Mouse (Mus musculus) G1E (cell line): Measurements from ENCODE around the gene 4930415O20Rik. TPM values are rescaled to one million over a fixed set of nuclear protein-coding genes. Genes with fewer than 3 reads are reported as not detected.
A peak's percentile ranks its signal among the peaks of the same experiment; 100 is the strongest.

ENCODE experiments used
- ATAC-seq: 2 replicates; pipeline ENCODE4 v1.8.0; 2016; ENCODE audit warnings: mild to moderate bottlenecking; ENCODE audit not compliant: insufficient number of reproducible peaks, poor library complexity, low FRiP score, severe bottlenecking; ENCODE audit errors: extremely low read depth
- DNase-seq: peaks from one replicate; pipeline ENCODE4 v3.0.0; 2012; ENCODE audit warnings: low spot score
- H3K27me3 ChIP-seq: 2 replicates; pipeline ENCODE4 v1.6.1; 2012; ENCODE audit warnings: mild to moderate bottlenecking, low read length, inconsistent platforms; ENCODE audit not compliant: insufficient read depth
- H3K36me3 ChIP-seq: replicated peaks from 2 replicates; pipeline ENCODE3; 2012; ENCODE audit warnings: mild to moderate bottlenecking, inconsistent platforms
- H3K4me1 ChIP-seq: 2 replicates; pipeline ENCODE4 v1.6.1; 2012; ENCODE audit warnings: low read depth, low read length, inconsistent platforms, mixed read lengths; ENCODE audit not compliant: insufficient read depth
- H3K4me3 ChIP-seq: 2 replicates; pipeline ENCODE4 v1.5.1; 2012; ENCODE audit warnings: low read depth, mild to moderate bottlenecking, inconsistent platforms, low read length, moderate library complexity, mixed read lengths
- H3K9me3 ChIP-seq: replicated peaks from 2 replicates; pipeline ENCODE4 v1.6.1; 2012; ENCODE audit warnings: inconsistent platforms
- CTCF ChIP-seq: IDR thresholded peaks from 2 replicates; pipeline ENCODE4 v1.5.1; 2012; ENCODE audit warnings: low read depth, low read length, inconsistent platforms, mixed read lengths
- GATA1 ChIP-seq: IDR thresholded peaks from 2 replicates; pipeline ENCODE4 v1.6.1; 2012; ENCODE audit warnings: borderline replicate concordance, low read length, inconsistent platforms, mixed read lengths
- GATA2 ChIP-seq: IDR thresholded peaks from 2 replicates; pipeline ENCODE4 v1.6.1; 2012; ENCODE audit warnings: low read depth, low read length, inconsistent platforms, borderline replicate concordance
- POLR2AphosphoS5 ChIP-seq: IDR thresholded peaks from 2 replicates; pipeline ENCODE4 v1.6.1; 2012; ENCODE audit warnings: low read depth, low read length, inconsistent platforms; ENCODE audit not compliant: insufficient replicate concordance
- TAL1 ChIP-seq: conservative IDR thresholded peaks from 2 replicates; pipeline ENCODE4 v1.6.1; 2012; ENCODE audit warnings: low read depth, low read length, inconsistent platforms, mixed read lengths
- polyA plus RNA-seq: library from polyadenylated mRNA; stranded (reverse); fragments of >175 nt; gene quantifications from 2 replicates; pipeline ENCODE4 v1.2.3, GENCODE M21; 2012
- total RNA-seq, 2 experiments: library from RNA; stranded (forward) in 1 of 2; stranded (reverse) in 1 of 2; fragments of 200-1000 nt in 1 of 2; fragments of >200 nt in 1 of 2; fragmentation: Nextera tagmentation in 1 of 2; gene quantifications; 2 replicates each; pipeline ENCODE4 v1.2.3; 2014 to 2017

Gene 4930415O20Rik
- total RNA-seq (2014; fragmentation: Nextera tagmentation) (not detected in 2 replicates), total RNA-seq (2017) (not detected in 2 replicates), polyA plus RNA-seq (not detected in 2 replicates)

GRCm38 (mm10) chr15:98570873-98571538 is at the start of gene 4930415O20Rik, which contains the start of gene Ccnt1:
Gene 4930415O20Rik (plus strand): TSS chr15:98571004.
Gene Ccnt1 (minus strand): TSS chr15:98570923.
- ATAC-seq = no peak
- Histone ChIP-seq H3K4me1 (peaks cover 13% of the 10 kb centered on the region), H3K36me3 (peaks cover 15% of the 10 kb centered on the region), H3K9me3 (no peaks in the 10 kb centered on the region), H3K27me3 (0 out of 2 replicates have a peak, but pooled peaks cover 2% of the 10 kb centered on the region), H3K4me3 (peak within 1 kb of the TSS; percentile 28; the same call in 1 of the 2 replicates)
- TF ChIP-seq GATA1 (no peak), TAL1 (no peak), POLR2AphosphoS5 (no peak), CTCF (no peak), GATA2 (no peak)
- DNase-seq = no peak

- H3K36me3 ChIP-seq = peaks cover 87% of the 10 kb centered on the region
- no peak for ATAC-seq
These were observed 49.6 kb upstream of the 4930415O20Rik start for GRCm38 (mm10) chr15:98521245-98521644.

GRCm38 (mm10) chr15:98526057-98526456 is 44.7 kb upstream of the 4930415O20Rik start:
- DNase-seq (peak; percentile 51), ATAC-seq (peak; percentile 83)
- Histone ChIP-seq H3K27me3 (no peaks in the 10 kb centered on the region), H3K4me3 (no peak overlapping the region), H3K36me3 (peaks cover 96% of the 10 kb centered on the region), H3K9me3 (no peaks in the 10 kb centered on the region), H3K4me1 (peaks cover 47% of the 10 kb centered on the region)
- TF ChIP-seq TAL1 = no peak
- TF ChIP-seq POLR2AphosphoS5 = no peak
- TF ChIP-seq CTCF = no peak
- TF ChIP-seq GATA2 = no peak
- TF ChIP-seq GATA1 = no peak

More at GRCm38 (mm10) chr15:98521245-98521644, 49.6 kb upstream of the 4930415O20Rik start:
- H3K4me1 ChIP-seq = peaks cover 32% of the 10 kb centered on the region
- H3K9me3 ChIP-seq = no peaks in the 10 kb centered on the region
- no peaks in the 10 kb centered on the region for H3K27me3 ChIP-seq
- no peak overlapping the region for H3K4me3 ChIP-seq
- no peak for TF ChIP-seq CTCF
- TF ChIP-seq GATA1 = no peak
- no peak for TF ChIP-seq POLR2AphosphoS5
- no peak for DNase-seq

- Histone ChIP-seq H3K27me3 (no peaks in the 10 kb centered on the region), H3K9me3 (no peaks in the 10 kb centered on the region), H3K4me3 (no peak overlapping the region), H3K36me3 (peaks cover 94% of the 10 kb centered on the region), H3K4me1 (peaks cover 52% of the 10 kb centered on the region)
- TF ChIP-seq GATA1 = no peak
- TF ChIP-seq CTCF = no peak
- no peak for TF ChIP-seq POLR2AphosphoS5
- TF ChIP-seq GATA2 = no peak
- no peak for TF ChIP-seq TAL1
- DNase-seq = no peak
- ATAC-seq = no peak
These were observed 43.6 kb upstream of the 4930415O20Rik start for GRCm38 (mm10) chr15:98527056-98527771.

GRCm38 (mm10) chr15:98528066-98528563 is 42.7 kb upstream of the 4930415O20Rik start:
- no peaks in the 10 kb centered on the region for H3K27me3 ChIP-seq
- peaks cover 93% of the 10 kb centered on the region for H3K36me3 ChIP-seq
- no peak overlapping the region for H3K4me3 ChIP-seq
- peaks cover 53% of the 10 kb centered on the region for H3K4me1 ChIP-seq
- TF ChIP-seq CTCF (no peak), POLR2AphosphoS5 (no peak), GATA2 (no peak), TAL1 (no peak), GATA1 (no peak)
- DNase-seq (no peak), ATAC-seq (no peak)
- no peaks in the 10 kb centered on the region for H3K9me3 ChIP-seq

- H3K27me3 ChIP-seq = no peaks in the 10 kb centered on the region
- H3K9me3 ChIP-seq = no peaks in the 10 kb centered on the region
- H3K4me3 ChIP-seq = peak overlapping the region; percentile 87
- H3K4me1 ChIP-seq = peaks cover 36% of the 10 kb centered on the region
- TF ChIP-seq TAL1 = no peak
- no peak for TF ChIP-seq GATA2
- TF ChIP-seq GATA1 = no peak
- TF ChIP-seq CTCF = no peak
- TF ChIP-seq POLR2AphosphoS5 = no peak
- peaks cover 64% of the 10 kb centered on the region for H3K36me3 ChIP-seq
- DNase-seq (peak; percentile 23), ATAC-seq (no peak)
These were observed 38.5 kb upstream of the 4930415O20Rik start for GRCm38 (mm10) chr15:98532281-98532680.
